8 mouse cellular contexts compared by ENCODE assay signal in the genomic region with DNA sequence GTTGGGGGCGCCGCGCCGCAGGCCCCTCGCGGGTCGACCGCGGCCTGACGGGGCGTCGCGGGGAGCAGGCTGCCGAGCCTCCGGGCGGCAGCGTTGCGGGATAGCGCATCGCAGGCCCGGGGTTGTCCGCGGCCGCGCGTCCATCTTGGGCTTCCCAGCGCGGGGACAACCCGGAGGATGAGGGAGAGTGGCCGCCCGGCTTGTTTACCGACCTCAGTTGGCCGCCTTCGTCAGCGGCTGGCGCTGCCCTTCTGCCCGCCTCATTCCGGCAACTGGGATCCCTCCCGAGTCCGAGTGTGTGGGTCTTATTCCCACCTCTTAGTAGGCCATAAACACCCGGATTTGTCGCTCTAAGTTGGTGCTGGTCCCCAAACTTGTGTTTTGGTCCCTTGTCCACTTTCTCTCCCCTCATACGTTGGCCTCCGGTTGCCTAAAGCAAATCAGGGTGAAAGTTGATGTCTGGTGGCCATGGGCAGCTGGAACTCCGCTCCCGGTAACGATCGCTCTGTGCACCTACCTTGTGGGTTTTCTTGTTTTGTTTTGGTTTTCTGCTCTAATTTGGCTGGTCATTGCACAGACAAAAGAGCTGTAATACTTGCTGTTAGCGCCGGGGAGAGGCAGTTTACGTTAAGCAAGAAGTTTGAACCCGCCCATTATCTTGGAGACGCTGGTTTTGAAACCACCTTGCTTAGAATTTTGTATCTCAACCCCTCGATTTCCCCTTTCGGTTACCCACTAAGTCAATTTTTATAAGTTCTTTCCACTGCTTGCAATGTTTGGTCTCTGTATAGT. TPM values are rescaled to one million over a fixed set of nuclear protein-coding genes. Genes with fewer than 3 reads are reported as not detected.
DNase-seq lines count a peak whose midpoint lies in the region; ATAC-seq and TF ChIP-seq lines count a peak whose summit lies in the region.

No protein-coding gene starts in this region.

- H3K4me3 ChIP-seq in erythroblast, embryonic 14.5 days (replicated peaks): peak overlapping the region; percentile 100
- H3K4me3 ChIP-seq in heart, embryonic 11.5 days (ENCODE audit: low read depth, low read length): peak overlapping the region; percentile 98
- peak overlapping the region; percentile 95 for H3K4me3 ChIP-seq in kidney, embryonic 14.5 days (ENCODE audit: low read length)
- H3K4me3 ChIP-seq in liver, postnatal 0 days (ENCODE audit: low read depth, low read length): peak overlapping the region; percentile 84
- peak overlapping the region; percentile 99 for H3K4me3 ChIP-seq in neural tube, embryonic 11.5 days (ENCODE audit: low read depth, low read length)
- H3K4me3 ChIP-seq in stomach, postnatal 0 days (ENCODE audit: low read depth, low read length): peak overlapping the region; percentile 98

- H3K36me3 ChIP-seq in erythroblast, embryonic 14.5 days (ENCODE audit: control insufficient read depth): no peaks in the 10 kb centered on the region
- no peaks in the 10 kb centered on the region for H3K36me3 ChIP-seq in heart, embryonic 11.5 days (ENCODE audit: control insufficient read depth, insufficient read depth, low read length)
- H3K36me3 ChIP-seq in kidney, embryonic 14.5 days (ENCODE audit: control insufficient read depth, insufficient read depth, low read length): no peaks in the 10 kb centered on the region
- no peaks in the 10 kb centered on the region for H3K36me3 ChIP-seq in liver, postnatal 0 days (replicated peaks; ENCODE audit: insufficient read depth, low read length)
- no peaks in the 10 kb centered on the region for H3K36me3 ChIP-seq in neural tube, embryonic 11.5 days (ENCODE audit: control insufficient read depth, insufficient read depth, low read length)
- no peaks in the 10 kb centered on the region for H3K36me3 ChIP-seq in stomach, postnatal 0 days (ENCODE audit: control insufficient read depth, insufficient read depth, low read length)

- H3K4me1 ChIP-seq in erythroblast, embryonic 14.5 days (ENCODE audit: control insufficient read depth): peaks cover 33% of the 10 kb centered on the region
- H3K4me1 ChIP-seq in heart, embryonic 11.5 days (ENCODE audit: control insufficient read depth, insufficient read depth, low read length): peaks cover 6% of the 10 kb centered on the region; the same call in 1 of the 2 replicates
- peaks cover 7% of the 10 kb centered on the region for H3K4me1 ChIP-seq in kidney, embryonic 14.5 days (ENCODE audit: control insufficient read depth, insufficient read depth, low read length)
- H3K4me1 ChIP-seq in liver, postnatal 0 days (ENCODE audit: insufficient read depth): peaks cover 6% of the 10 kb centered on the region
- H3K4me1 ChIP-seq in neural tube, embryonic 11.5 days (ENCODE audit: control insufficient read depth, insufficient read depth, low read length): peaks cover 8% of the 10 kb centered on the region; the same call in 1 of the 2 replicates
- no peaks in the 10 kb centered on the region for H3K4me1 ChIP-seq in stomach, postnatal 0 days (replicated peaks; ENCODE audit: control insufficient read depth, insufficient read depth)

- no peak for TF ChIP-seq CTCF in liver, postnatal 0 days (IDR thresholded peaks at IDR 0.05; ENCODE audit: low read depth)
- TF ChIP-seq CTCF in stomach, postnatal 0 days (IDR thresholded peaks at IDR 0.05; ENCODE audit: low read depth): no peak

- ATAC-seq in heart, embryonic 11.5 days (replicated peaks; ENCODE audit: insufficient number of reproducible peaks, low FRiP score, low TSS enrichment): peak; percentile 31
- peak; percentile 53; the same call in 1 of the 2 replicates for ATAC-seq in kidney, embryonic 14.5 days (ENCODE audit: low FRiP score, low TSS enrichment)
- ATAC-seq in liver, postnatal 0 days: peak; percentile 32
- peak; percentile 18; the same call in 1 of the 2 replicates for ATAC-seq in neural tube, embryonic 11.5 days (ENCODE audit: insufficient read depth, low FRiP score, low TSS enrichment)
- peak; percentile 28; the same call in 1 of the 2 replicates for ATAC-seq in stomach, postnatal 0 days (ENCODE audit: low FRiP score, low TSS enrichment)

- DNase-seq in CD4-positive, CD25-positive, alpha-beta regulatory T cell, adult 2 months (ENCODE audit: low read depth, low spot score): peak; percentile 60
- DNase-seq in adrenal gland, postnatal 36 days: peak; percentile 64 to 73
- peak; percentile 63 for DNase-seq in liver, postnatal 0 days
- peak; percentile 55 for DNase-seq in neural tube, embryonic 11.5 days (ENCODE audit: low spot score)
- peak; percentile 69 for DNase-seq in stomach, postnatal 0 days (ENCODE audit: low spot score)

- TF ChIP-seq EP300 in liver, postnatal 0 days (IDR thresholded peaks at IDR 0.05; ENCODE audit: low read depth): no peak
- no peak for TF ChIP-seq EP300 in stomach, postnatal 0 days (optimal IDR thresholded peaks at IDR 0.05)

- H3K9ac ChIP-seq in heart, embryonic 11.5 days (ENCODE audit: low read depth, low read length): peak overlapping the region; percentile 98
- peak overlapping the region; percentile 99 for H3K9ac ChIP-seq in kidney, embryonic 14.5 days (ENCODE audit: low read depth, low read length)
- peak overlapping the region; percentile 95 for H3K9ac ChIP-seq in liver, postnatal 0 days (replicated peaks)
- H3K9ac ChIP-seq in neural tube, embryonic 11.5 days (ENCODE audit: low read length): peak overlapping the region; percentile 93
- H3K9ac ChIP-seq in stomach, postnatal 0 days (ENCODE audit: low read length): peak overlapping the region; percentile 96

- no peaks in the 10 kb centered on the region for H3K27me3 ChIP-seq in erythroblast, embryonic 14.5 days (ENCODE audit: control insufficient read depth)
- H3K27me3 ChIP-seq in heart, embryonic 11.5 days (ENCODE audit: control insufficient read depth, insufficient read depth, low read length): no peaks in the 10 kb centered on the region
- H3K27me3 ChIP-seq in kidney, embryonic 14.5 days (ENCODE audit: control insufficient read depth, insufficient read depth, low read length): no peaks in the 10 kb centered on the region
- no peaks in the 10 kb centered on the region for H3K27me3 ChIP-seq in liver, postnatal 0 days (ENCODE audit: insufficient read depth, low read length)
- no peaks in the 10 kb centered on the region for H3K27me3 ChIP-seq in neural tube, embryonic 11.5 days (ENCODE audit: control insufficient read depth, insufficient read depth, low read length)
- no peaks in the 10 kb centered on the region for H3K27me3 ChIP-seq in stomach, postnatal 0 days (ENCODE audit: control insufficient read depth, insufficient read depth, low read length)

- WGBS in heart, embryonic 11.5 days (ENCODE audit: insufficient replicate concordance): under 1% methylated on average over 55 of the region's 55 CpGs
- WGBS in kidney, embryonic 14.5 days: under 1% methylated on average over 47 of the region's 55 CpGs
- 6% methylated on average over 50 of the region's 55 CpGs for WGBS in liver, postnatal 0 days (ENCODE audit: insufficient replicate concordance)
- under 1% methylated on average over 39 of the region's 55 CpGs for WGBS in neural tube, embryonic 11.5 days
- WGBS in stomach, postnatal 0 days: under 1% methylated on average over 45 of the region's 55 CpGs

- H3K4me2 ChIP-seq in heart, embryonic 11.5 days: peak overlapping the region; percentile 88
- H3K4me2 ChIP-seq in kidney, embryonic 14.5 days (replicated peaks; ENCODE audit: low read depth, low read length): peak overlapping the region; percentile 74
- peak overlapping the region; percentile 67 for H3K4me2 ChIP-seq in liver, postnatal 0 days (ENCODE audit: low read depth, low read length)
- H3K4me2 ChIP-seq in neural tube, embryonic 11.5 days (ENCODE audit: low read depth): peak overlapping the region; percentile 75
- H3K4me2 ChIP-seq in stomach, postnatal 0 days (replicated peaks; ENCODE audit: low read depth): peak overlapping the region; percentile 66

- H3K9me3 ChIP-seq in erythroblast, embryonic 14.5 days (ENCODE audit: control insufficient read depth, low read length): no peaks in the 10 kb centered on the region
- no peaks in the 10 kb centered on the region for H3K9me3 ChIP-seq in heart, embryonic 11.5 days (replicated peaks; ENCODE audit: control insufficient read depth, low read length)
- no peaks in the 10 kb centered on the region for H3K9me3 ChIP-seq in kidney, embryonic 14.5 days (ENCODE audit: control insufficient read depth, low read length)
- H3K9me3 ChIP-seq in liver, postnatal 0 days (ENCODE audit: low read length): no peaks in the 10 kb centered on the region
- H3K9me3 ChIP-seq in neural tube, embryonic 11.5 days (ENCODE audit: control insufficient read depth, low read length): no peaks in the 10 kb centered on the region
- no peaks in the 10 kb centered on the region for H3K9me3 ChIP-seq in stomach, postnatal 0 days (ENCODE audit: control insufficient read depth, low read length)

- H3K27ac ChIP-seq in heart, embryonic 11.5 days (ENCODE audit: low read depth, low read length): peak overlapping the region; percentile 99
- H3K27ac ChIP-seq in kidney, embryonic 14.5 days (ENCODE audit: low read depth, low read length): peak overlapping the region; percentile 95
- H3K27ac ChIP-seq in liver, postnatal 0 days (ENCODE audit: low read depth): peak overlapping the region; percentile 100
- peak overlapping the region; percentile 97 for H3K27ac ChIP-seq in neural tube, embryonic 11.5 days (ENCODE audit: low read depth, low read length)
- peak overlapping the region; percentile 99 for H3K27ac ChIP-seq in stomach, postnatal 0 days (replicated peaks)

RNA-seq across cellular contexts. Expression of a gene that starts 0.8 kb away (rescaled TPM):
- 10 to 100 TPM; 30.0 to 35.5 TPM for total RNA-seq in adrenal gland, postnatal 36 days (2021)
- polyA plus RNA-seq in erythroblast, embryonic 14.5 days (2012): 1.3 TPM in 2 replicates
- polyA plus RNA-seq in heart, embryonic 11.5 days (2014; fragmentation: Nextera tagmentation; extraction: Ambion mirVana): 9.7 and 10.6 TPM in 2 replicates
- 18.0 and 20.0 TPM in 2 replicates for polyA plus RNA-seq in kidney, embryonic 14.5 days (2014; fragmentation: Nextera tagmentation; extraction: Ambion mirVana)
- polyA plus RNA-seq in liver, postnatal 0 days (2015; fragmentation: Nextera tagmentation; extraction: Ambion mirVana): 10.0 and 11.6 TPM in 2 replicates
- polyA plus RNA-seq in neural tube, embryonic 11.5 days (2014; fragmentation: Nextera tagmentation; extraction: Ambion mirVana): 17.8 and 18.8 TPM in 2 replicates
- 16.9 and 17.9 TPM in 2 replicates for polyA plus RNA-seq in stomach, postnatal 0 days (2015; fragmentation: Nextera tagmentation; extraction: Ambion mirVana)

Comparison
In these comparisons a context has a peak if more than half of its experiments do, and no peak if none do; other contexts are left out.
1. Peak in every context shown above with its lines: DNase-seq, ATAC-seq, H3K4me3 ChIP-seq and H3K27ac ChIP-seq.